Mouse (Mus musculus) adrenal gland, postnatal 10 days (tissue): ENCODE measurements at regions not wholly inside any gene's neighbourhood (a gene's known extent, or its start where the extent isn't known, plus 50 kb on each side); places are given as distances from the start of the nearest gene placed in this dataset.

Experiments
- DNase-seq: peaks from one replicate; pipeline ENCODE4 v3.0.0; 2021; ENCODE audit warnings: mixed read lengths

DNA sequence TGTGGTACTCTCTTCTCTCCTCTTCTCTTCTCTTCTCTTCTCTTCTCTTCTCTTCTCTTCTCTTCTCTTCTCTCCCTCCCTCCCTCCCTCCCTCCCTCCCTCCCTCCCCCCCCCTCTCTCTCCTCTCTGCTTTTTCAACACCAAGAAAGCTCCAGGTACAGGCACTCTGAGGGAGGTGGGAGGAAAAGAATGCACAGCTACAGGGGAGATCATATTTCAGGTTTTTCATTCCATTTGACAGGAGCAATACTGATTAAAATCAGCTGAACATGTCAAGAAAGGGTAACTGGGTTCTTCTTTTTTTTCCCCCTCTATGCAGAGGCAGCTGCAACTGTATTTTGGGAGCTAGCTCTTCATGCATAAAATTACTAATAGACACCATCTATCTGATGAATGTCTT lies 368.8 kb upstream of the Rack1 start:
- DNase-seq, result no peak

- no peak for DNase-seq
Observed at GRCm38 (mm10) chr11:48427423-48427822, 372.7 kb upstream of the Rack1 start.

DNA sequence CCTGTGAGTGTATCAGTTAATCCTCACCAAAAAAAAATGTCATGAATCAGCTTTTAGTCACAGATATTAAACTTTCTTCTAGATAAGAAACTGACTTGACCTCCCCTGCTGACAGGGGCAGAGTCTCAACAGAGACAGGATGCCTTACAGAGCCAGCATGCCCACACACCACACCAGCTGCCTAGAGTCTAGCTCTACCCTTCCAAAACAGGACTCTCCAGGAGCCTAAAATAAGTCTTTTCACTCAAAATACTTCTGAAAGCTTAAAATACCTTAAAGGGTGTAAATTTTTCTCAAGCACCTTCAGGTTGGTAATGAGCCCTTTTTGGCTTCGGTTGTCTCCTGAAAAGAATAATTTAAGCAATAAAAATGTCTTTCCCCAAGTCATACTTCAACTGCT lies 373.7 kb upstream of the Rack1 start:
- DNase-seq, result no peak

GRCm38 (mm10) chr11:48418066-48418756 lies 381.9 kb upstream of the Rack1 start:
- DNase-seq, result no peak

- no peak for DNase-seq
Observed at GRCm38 (mm10) chr11:48417615-48418014, 382.5 kb upstream of the Rack1 start.

GRCm38 (mm10) chr11:48398032-48398431 lies 402.1 kb upstream of the Rack1 start:
- DNase-seq, result no peak

DNA sequence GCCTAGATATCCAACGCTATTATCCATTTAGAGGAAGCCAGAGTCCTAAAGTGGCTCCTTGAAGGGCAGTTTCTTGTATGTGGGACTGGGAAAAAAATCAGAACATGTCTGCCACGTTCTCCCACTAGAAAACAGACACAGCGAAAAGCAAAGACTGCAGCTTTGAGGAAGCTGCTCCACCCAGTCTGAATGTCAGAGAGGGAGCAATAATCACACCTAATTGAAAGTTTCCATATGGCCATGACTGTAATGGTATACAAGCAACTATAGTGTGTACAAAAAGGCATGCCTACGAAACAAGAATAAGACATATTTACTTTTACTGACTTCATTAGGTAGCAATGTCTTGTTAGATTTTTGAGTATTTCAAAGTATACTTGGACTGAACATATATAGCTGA lies 392.7 kb upstream of the Sgcd start:
- DNase-seq, result no peak

DNA sequence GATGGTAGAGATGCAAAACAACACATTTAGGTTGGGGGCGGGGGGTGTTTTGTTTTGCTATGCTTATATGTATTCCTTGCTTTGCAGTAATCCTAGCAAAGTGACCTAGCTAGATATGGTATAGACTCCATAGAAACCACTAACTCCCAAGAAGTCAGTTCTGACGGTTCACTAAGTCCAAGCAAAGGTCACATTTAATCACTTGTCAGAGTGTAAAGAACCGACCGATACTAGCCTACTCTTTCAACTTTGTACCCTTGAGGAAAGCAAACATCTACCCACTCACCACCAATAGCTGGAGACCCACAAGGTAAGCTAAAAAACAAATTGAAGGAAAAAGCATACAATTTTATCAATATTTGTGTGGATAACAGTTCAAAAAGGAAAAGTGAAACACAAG lies 389.3 kb upstream of the Sgcd start:
- no peak for DNase-seq

DNA sequence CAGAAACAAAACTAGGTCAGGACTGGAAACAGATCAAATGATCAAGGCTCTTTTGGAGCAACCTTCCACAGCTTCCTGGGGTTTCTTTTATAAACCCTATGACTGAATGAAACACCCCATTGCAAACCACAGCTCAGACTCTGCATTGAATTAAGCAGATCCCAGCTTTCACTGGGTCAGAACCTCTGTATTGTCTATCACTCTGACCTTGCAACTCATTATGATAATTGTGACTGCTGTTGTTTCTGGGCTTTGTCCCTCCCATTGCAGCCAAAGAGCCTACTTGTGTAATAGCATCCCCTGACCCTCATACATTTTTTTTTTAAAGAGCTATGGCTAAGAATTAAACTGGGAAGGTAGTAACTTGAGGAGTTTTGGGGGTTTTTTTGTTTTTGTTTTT lies 388.5 kb upstream of the Sgcd start:
- no peak for DNase-seq

GRCm38 (mm10) chr11:48351349-48352023 lies 362.7 kb upstream of the Sgcd start:
- no peak for DNase-seq

GRCm38 (mm10) chr11:48314500-48314899 lies 325.7 kb upstream of the Sgcd start:
- DNase-seq, result no peak

DNA sequence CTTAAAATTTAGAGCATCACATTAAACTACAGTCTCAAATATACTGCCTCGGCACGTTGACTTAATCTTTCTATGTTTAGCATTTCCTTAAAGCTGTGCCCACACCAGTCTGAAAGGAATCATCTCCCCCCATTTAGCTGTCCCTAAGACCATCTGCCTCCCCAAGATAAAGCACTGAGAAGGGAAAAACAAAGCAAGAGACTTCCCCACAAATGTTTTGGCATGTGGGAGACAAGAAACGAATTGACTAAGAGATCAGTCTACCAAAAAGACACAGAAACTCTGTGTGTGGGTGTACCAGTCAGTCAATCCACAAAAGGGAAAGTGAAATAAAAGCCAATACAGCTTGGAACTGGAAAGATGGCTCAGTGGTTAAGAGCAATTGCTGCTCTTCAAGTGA lies 306.6 kb upstream of the Sgcd start:
- no peak for DNase-seq

DNA sequence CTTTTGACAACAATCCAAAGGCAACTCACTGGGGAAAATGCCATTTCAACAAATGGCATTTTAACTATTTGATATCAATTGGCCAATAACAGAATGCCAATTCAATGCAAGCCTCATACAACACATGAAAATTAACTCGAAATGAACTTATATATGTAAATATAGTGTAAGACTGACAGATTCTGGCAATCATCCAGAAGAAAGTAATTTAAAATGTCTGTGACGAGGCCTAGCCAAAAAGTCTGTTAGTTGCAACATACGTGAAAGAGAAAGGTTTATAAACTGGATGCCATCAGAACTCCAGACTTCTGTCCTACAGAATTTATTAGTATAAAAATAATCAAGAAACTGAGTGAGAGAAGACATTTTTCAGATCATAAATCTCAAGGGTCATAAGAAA lies 273.7 kb upstream of the Sgcd start:
- DNase-seq, result no peak

DNA sequence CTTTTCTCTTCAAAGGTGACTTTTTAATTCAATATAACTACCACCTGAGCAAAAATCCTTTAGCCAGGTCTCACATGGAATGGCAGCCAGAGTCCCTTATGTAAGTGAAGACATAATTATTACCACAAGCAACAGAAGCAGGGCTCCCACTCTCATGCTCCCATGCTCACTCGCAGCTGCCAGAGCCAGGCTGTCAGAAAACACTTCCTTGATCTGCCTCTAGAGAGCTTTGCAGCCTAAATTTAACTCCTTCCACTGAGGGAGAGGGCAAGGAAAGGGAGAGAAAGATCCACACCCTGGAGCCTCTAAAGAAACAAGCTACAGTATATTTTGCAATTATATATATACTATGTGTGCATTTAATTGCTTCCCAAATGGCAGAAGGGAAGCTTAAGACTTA lies 272.3 kb upstream of the Sgcd start:
- no peak for DNase-seq

GRCm38 (mm10) chr11:48250678-48251317 lies 262.0 kb upstream of the Sgcd start:
- DNase-seq, result no peak

DNA sequence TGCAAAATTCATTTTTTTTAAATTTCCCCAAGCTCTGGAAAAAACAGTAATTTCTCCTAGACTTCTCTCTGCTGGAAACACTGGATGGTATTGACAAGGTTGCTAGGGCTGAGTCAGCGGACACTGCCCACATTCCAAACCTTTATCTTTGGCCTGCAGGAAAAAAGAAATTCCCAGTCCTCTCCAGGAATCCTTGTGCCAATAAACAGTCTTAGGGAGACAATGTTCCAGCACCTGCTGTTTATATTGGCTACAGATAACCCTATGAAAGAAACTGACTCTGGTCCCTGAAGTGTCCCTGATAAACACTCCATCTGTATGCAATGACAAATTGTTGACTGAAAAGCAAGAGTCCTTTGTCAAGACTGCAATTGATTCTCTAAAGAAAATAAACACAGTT lies 260.5 kb upstream of the Sgcd start:
- no peak for DNase-seq

DNA sequence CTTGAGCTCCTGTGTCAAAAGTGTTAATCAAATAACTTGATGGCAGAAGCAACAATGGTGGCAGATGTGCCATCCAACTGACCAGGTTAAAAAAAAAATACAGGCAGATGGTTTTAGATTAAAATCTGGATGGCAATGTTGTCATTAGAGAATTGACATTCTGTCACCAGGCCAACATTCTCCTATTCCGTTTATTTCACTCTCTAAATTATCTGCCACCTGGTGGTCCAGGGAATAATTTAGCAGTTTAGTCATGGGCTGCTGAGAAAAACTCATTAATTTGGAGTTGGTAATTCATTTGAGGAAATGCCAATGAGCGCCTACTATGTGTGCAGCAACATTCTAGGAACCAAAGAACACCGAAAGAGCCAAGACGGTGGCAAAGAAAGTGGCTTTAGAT lies 232.4 kb upstream of the Sgcd start:
- no peak for DNase-seq

GRCm38 (mm10) chr11:48219157-48219556 lies 230.4 kb upstream of the Sgcd start:
- no peak for DNase-seq

DNA sequence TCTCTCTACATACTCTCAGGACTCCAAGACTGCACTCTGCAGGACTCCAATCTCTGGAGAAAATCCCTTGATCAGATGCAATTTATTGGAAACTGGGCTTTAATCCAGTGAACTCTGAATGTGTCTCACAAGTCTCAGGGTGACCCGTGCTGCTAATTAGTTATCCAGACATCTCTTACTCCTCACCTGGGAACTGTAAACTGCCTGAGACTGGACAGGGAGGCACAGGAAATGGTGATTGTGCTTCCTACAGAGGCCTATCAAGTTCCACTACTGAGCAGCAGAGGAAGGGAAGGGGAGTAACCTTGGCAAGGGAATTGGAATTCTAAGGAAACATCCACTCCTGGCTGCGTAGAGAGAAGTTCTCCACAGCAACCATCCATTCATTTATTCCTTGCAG lies 228.0 kb upstream of the Sgcd start:
- no peak for DNase-seq

- DNase-seq, result no peak
Observed at GRCm38 (mm10) chr11:48186604-48187003, 197.8 kb upstream of the Sgcd start.

DNA sequence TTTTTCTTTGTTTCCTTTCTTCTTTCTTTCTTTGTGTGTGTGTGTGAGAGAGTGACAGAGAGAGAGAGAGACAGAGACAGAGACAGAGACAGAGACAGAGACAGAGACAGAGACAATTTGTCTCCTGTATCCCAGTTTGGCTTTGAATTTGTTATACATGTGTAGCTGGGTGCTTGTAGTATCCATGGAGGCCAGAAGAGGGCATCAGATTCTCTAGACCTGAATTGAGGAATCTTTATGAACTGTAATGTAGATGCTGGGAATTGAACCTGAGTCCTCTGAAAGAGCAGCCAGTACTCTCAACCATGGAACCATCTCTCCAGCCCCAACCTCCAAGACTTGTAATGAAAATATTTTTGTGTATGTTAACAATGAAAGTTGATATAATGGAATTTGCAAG lies 190.2 kb upstream of the Sgcd start:
- peak; percentile 32 for DNase-seq

DNA sequence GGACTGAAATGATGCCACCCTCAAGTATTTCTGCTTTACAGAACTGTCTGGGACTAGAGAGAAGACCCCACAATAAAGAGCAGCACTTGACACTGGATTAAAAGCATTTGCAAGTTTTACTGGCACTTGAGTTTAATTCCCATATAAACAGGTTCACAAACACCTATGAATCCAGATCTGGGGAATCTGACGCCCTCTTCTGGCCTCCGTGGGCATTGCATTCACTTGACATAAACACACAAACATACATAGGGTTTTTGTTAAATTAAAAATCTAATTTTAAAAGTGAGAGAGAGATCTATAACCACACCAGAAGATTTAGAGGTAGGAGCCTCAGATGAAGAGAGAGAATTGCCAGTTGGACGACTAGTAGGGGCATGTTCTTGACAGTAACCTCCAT lies 189.4 kb upstream of the Sgcd start:
- no peak for DNase-seq

- DNase-seq, result no peak
Observed at GRCm38 (mm10) chr11:48176451-48176850, 187.7 kb upstream of the Sgcd start.

DNA sequence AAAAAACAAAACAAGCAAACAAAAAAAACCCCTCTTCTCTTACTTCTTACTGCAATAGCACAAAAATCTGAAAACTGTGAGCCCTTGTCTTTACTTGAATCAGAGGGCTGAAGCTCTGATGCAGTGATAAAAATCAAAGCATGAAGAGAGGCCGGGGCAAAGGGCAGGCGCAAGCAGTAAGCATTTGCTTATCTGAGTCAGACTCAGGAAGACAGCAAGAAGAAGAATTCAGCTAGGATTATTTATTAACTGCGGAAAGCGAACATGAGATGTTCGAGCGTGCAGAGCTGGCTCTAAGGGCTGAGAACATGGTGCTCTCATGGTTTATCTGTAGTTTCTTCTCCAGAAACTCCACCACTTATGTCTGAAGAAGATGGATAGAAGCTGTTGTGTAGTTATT lies 163.4 kb upstream of the Sgcd start:
- no peak for DNase-seq
